Mouse (Mus musculus) frontal cortex, adult 2 months (tissue): ENCODE results near the gene Mars2. TPM values are rescaled to one million over a fixed set of nuclear protein-coding genes. Genes with fewer than 3 reads are reported as not detected.

ENCODE experiments used
- DNase-seq, 2 experiments: peaks; one replicate each; pipeline ENCODE4 v3.0.0; 2022; ENCODE audit warnings: low spot score in 1 of 2; ENCODE audit errors: extremely low spot score in 1 of 2
- polyA plus RNA-seq: library from polyadenylated mRNA; depleted of rRNA; stranded (reverse); fragments of >200 nt; gene quantifications from 2 replicates; pipeline ENCODE4 v1.2.3, GENCODE M21; 2012

Gene Mars2
- polyA plus RNA-seq, 1 experiment = 4.8 TPM

GRCm38 (mm10) chr1:55217191-55217590 lies 19.8 kb upstream of the Mars2 start:
- DNase-seq = no peak

- DNase-seq = peak in 1 of 2 experiments; percentile 43
These were observed 15.6 kb upstream of the Mars2 start for GRCm38 (mm10) chr1:55221352-55221751.

DNA sequence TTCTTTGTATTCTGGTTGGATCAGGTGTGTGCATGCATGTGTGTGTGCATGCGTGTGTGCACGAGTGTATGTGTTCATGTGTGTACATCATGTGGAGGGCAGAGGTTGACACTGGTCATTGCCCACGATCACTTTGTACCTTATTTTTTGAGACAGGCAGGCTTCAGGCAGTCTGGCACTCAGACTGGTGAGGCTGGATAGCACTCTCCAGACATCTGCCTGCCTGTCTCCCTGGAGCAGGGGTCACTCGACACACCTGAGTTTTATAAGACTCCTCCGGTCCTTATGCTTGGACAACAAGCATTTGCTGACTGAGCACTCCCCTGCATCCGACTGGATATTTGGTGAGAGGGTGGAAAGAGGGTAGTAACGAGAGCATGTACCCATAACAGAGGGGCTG lies 14.0 kb upstream of the Mars2 start:
- no peak for DNase-seq

DNA sequence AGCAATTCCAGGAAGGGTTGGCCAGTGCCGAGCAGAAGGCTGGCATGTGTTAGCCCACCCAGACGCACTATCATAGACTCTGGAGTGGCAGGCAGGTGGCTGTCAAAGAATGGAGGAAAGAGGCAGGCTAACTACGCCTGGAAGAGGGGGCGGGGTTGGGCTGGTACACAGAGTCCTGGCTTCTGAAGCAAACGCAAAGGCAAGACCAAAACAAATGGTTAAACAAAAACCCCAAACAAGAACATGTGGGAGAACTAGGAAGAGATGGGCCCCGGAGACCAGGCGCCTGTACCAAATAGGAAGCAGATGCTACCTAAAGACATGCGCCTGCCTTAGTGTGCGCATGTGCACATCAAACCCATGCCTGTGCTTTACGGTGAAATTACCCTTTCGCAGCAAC lies 12.9 kb upstream of the Mars2 start:
- no peak for DNase-seq

DNA sequence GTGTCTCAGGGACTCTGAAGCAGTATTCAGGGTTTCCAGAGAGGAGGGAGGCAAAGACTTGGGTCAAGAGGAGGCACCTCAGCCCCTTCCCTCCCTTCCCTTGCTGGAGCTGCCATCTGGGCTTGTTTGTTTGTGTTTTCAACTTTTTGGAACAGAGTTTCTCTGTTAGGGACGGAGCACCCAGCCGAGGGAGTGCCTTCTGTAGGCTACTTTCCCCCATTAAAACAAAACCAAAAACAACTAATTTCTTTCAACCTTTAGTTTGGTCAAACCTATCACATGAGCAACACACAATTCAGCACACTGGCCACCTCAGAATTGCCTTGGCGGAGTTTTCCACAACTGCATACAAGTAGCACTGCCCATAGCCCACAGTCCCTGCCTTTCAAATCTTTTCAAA lies 11.6 kb upstream of the Mars2 start:
- peak in 1 of 2 experiments; percentile 14 for DNase-seq

DNA sequence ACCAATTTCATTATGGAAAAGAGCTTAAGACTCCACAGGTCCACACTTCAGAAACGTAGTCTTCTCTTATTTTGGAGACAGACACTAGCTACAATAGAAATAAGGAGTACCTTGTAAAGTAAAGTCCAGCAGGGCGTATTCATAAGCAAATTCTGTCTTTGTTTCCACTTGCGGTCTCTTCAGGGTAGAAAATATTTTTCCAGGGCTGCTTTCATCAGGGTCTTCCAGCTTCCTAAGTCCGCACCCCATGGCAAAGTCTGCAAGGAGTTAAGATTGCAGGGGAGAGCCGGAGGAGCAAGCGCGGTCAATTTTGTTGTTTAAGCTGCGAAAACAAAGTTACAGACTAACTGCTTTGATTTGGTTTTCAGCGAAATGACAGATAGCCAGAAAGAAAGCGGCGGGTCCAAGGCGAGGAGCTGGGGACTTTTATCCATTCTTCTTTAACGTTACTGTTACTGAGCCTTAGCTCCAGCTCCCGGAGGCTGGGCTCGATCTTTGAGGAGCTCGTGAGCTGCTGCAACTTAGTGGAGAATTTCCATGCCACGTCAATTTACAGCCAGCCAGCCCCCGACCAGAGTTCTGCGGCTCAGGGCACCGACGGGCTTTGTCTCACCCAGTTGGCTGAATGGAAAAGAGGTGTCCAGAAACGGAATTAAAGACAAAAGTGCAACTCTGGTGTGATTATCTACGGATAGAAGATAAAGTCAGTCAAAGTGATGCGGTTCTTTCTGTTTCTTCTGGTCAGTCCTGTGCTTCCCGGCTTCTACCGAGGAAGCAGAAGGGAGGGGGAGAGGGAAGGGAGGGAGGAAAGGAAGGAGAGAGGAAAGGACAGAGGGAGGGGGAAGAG lies 10.7 kb upstream of the Mars2 start, which contains the start of gene Rftn2:
TSS of gene Rftn2 (minus strand) at position 772 of the 847 bp plus-strand sequence.
- no peak for DNase-seq

GRCm38 (mm10) chr1:55227376-55227775 lies 9.6 kb upstream of the Mars2 start:
- DNase-seq = no peak

- DNase-seq = no peak
These were observed 8.6 kb upstream of the Mars2 start for GRCm38 (mm10) chr1:55228256-55228884.

DNA sequence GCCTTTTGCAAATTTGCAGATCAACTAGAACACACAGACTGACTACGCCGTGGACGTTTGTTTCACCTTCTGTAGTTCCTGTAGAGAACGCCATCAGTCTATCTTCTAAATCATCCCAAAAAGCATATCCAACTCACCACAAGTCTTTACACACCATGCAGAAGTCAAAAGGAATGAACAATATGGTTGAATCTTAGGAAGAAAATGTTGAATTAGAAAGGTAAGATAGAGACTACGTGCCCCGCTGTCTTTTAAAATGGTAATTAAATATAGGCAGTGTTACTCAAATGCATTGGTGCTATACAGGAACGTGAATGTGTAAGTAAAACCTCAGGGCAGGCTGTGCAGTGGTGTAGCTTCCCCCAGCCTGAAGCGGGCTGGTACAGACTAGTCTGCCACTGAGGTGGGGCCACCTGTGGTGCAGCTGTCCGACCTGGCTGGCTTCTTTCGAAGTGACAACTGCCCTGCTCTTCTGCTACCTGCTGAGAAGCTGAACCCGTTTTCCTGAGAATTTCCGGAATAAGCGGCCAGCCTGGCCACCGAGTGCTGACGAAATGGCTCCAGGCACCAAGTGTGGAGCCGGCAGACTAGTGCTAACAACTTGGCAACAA lies 2.0 kb upstream of the Mars2 start:
- DNase-seq = no peak

GRCm38 (mm10) chr1:55236487-55236886 lies 490 bp upstream of the Mars2 start:
- no peak for DNase-seq

DNA sequence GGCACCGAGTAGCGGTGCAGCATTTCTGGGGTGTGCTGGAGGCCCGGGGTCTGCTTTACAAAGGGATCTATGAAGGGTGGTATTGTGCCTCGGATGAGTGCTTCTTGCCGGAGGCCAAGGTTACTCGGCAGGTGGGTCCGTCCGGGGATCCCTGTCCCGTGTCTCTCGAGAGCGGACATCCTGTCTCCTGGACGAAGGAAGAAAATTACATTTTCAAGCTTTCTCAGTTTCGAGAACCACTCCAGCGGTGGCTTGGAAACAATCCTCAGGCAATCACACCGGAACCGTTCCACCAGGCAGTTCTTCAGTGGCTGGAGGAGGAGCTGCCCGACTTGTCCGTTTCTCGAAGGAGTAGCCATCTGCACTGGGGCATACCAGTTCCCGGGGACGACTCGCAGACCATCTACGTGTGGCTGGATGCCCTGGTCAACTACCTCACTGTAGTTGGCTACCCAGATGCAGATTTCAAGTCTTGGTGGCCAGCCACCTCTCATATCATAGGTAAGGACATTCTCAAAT lies 725 bp downstream of the Mars2 start:
- peak in 1 of 2 experiments; percentile 28 for DNase-seq

DNA sequence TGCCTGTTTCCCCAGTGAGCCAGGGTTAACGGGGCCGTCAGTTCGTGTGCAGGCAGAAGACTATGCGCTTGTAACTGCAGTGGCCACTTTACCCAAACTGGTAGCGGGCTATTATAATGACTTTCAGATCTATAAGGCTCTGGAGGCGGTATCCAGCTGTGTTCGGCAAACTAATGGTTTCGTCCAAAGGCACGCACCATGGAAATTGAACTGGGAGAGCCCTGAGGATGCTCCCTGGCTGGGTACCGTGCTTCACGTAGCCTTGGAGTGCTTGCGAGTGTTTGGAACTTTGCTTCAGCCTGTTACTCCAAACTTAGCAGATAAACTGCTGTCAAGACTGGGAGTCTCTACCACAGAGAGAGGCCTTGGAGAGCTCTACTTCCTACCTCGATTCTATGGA lies 1.5 kb downstream of the Mars2 start:
- no peak for DNase-seq

DNA sequence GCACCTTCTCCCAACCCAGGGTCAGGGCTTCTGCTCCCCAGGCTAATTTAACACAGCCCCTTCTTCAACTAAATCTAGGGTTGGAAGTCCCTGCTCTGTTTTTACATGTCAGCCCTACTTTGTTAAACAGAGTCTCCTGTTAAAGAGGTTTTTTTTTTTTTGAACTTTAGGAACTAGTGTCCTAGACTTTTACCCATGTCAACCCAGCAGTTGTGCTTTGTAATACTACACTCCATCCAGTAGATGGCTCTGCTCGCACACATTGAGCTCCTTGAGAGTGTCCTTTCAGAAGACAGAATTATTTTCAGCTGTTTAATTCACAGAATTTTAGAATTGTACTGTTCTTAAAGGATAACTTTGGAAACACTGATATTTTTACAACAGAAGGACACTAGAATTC lies 2.3 kb downstream of the Mars2 start:
- peak in 1 of 2 experiments; percentile 74 for DNase-seq

GRCm38 (mm10) chr1:55246374-55246773 lies 9.4 kb downstream of the Mars2 start:
- no peak for DNase-seq

- no peak for DNase-seq
These were observed 27.4 kb downstream of the Mars2 start for GRCm38 (mm10) chr1:55264385-55264784.

DNA sequence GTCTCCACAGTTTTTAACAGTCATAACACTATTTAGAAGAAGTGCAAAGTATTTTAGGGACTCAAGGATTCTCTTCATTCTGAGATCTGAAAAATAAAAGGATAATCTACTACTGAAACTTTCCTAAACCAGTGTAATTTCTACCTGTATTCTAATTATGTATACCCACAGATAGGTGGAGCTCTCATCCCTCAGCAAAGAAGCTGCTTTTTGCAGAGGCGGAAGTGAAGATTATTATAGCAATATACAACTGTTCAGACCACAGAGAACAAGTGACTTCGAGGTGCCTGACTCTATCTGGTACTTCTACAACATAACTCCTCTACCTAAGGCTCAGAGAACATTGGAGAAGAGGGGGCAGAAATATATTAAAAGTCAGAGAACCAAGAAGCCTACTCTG lies 28.5 kb downstream of the Mars2 start:
- DNase-seq = no peak

- no peak for DNase-seq
These were observed 42.1 kb downstream of the Mars2 start for GRCm38 (mm10) chr1:55279081-55279480.
